Mouse (Mus musculus): Measurements from ENCODE around the gene Dlgap3.

Dlgap3 gene

GRCm38 (mm10) chr4:127168914-127169345, at the start of gene Dlgap3:
Gene Dlgap3 (plus strand): TSS chr4:127169204.
- DNase-seq: peak; percentile 23 to 55

DNA sequence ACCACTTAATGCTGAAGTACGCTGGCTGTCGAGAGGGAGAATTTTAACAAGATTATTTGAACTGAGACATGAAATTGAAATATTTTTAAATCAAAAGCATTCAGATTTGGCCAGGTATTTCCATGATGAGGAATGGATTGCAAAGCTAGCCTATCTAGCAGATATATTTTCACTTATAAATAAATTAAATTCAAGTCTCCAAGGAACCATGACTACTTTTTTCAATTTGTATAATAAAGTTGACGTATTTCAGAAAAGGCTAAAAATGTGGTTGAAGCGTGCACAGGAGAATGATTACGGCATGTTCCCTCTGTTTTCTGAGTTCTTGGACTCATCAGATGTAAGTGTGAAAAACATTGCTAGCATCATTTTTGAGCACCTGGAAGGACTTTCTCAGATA, 45.6 kb upstream of the Dlgap3 start, which contains the start of gene Tmem35b:
Tmem35b (plus strand) TSS at position 301 of the 400 bp plus-strand sequence.
- DNase-seq: no peak

- DNase-seq: no peak
These were observed 44.7 kb upstream of the Dlgap3 start for GRCm38 (mm10) chr4:127124331-127124730.

DNA sequence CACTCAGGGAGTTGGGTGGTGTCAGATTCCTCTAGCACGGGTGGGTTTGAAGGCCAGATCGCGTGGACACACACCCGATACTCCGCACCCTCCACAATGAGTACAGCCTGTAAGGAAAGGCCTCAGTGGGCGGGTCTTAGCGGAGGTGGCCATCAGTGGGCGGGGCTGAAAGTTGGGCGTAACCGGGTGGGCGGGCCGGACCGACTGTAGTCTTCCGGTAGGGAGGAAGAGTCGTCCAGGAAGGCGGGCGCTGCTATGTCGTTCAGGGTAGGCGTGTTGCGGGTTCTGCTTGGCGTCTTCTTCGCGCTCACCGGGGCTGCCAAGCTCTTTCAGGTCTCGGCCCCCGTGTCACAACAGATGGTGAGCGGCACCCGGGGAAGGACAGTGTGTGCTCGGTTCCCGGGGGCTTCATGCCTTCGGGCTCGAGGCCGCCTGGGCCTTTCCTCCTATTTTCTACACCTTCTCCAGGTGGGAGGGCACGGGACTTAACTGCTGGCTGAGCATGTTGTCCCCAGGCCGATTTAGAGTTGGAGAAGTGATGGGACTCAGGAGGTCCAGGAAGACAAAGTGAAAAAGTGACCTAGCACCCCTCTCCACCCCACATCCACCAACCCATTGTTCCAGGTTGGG, 43.1 kb upstream of the Dlgap3 start:
- peak; percentile 89 to 93 for DNase-seq

DNA sequence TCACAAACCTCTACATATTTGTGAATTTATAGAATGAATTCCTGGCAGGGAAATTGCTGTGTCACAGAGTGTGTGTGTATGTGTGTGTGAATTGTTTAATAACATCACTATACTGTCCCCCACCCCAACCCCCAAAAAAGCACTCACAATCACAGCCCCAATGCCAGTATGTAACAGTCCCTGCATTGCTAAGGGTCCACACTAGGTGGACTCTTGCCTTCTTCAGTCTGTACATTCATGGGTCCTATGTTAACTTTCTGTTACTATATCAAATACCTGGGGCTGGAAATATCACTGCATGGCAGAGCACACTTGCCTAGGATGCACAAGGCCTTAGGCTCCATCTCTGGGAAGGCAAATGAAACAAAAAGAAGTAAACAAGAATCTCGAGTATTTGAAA, 34.3 kb upstream of the Dlgap3 start:
- DNase-seq: no peak

DNA sequence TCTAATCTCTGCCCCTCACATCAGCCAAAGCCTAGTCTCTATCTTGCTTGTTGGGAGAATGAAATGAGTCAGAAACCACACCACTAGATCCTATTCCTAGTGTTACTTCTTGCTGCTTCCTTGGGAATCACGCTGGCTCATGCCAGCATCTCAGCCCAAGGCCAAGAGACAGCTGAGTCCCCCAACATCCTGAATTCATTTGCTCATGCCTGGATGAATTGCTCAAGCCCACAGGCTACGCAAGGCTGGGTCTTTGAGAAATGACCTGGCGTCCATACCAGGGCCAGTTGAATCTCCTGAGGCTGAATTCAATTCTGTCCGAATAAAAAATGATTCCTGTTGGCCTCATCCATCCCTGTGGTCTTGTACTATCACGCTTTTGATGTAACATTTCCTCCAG, 31.4 kb upstream of the Dlgap3 start:
- no peak for DNase-seq

DNA sequence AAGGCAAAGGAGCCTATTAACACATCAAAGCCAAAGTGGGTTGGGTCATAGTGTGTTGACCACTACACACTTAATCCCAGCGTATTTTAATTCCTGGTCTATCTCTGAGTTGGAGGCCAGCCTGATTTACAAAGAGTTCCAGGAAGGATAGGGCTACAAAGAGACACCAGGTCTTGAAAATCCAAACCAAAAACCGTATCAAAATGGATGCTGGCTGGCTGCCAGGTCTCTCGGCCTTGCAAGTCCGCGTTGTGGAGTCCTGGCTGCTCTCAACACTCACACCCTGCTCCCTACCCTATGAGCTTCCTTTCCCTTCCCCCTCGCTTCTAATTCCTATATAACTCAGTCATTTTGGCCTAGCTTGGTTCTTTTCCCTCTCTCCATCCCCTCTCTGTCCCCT, 30.5 kb upstream of the Dlgap3 start:
- no peak for DNase-seq

DNA sequence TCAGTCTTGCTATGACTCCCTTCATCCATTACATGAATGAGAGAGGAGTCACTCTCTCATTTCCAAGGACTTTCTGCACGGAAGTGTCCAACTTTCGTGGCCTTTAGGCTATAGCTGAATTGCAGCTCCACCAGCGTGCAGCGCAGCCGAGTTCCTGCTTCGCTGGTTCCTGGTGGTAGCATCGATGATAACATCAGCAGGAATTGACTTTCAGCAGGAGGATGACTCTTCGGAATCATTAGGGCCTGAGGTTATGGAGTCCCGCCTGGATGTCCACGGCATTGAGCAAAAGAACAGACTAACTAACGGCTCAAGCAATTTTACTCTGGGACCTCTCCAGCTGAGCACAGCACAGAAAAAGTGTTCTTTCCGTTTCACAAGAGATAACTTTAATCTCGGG, 19.0 kb upstream of the Dlgap3 start:
- DNase-seq: no peak

- no peak for DNase-seq
These were observed 15.7 kb upstream of the Dlgap3 start for GRCm38 (mm10) chr4:127153345-127153744.

DNA sequence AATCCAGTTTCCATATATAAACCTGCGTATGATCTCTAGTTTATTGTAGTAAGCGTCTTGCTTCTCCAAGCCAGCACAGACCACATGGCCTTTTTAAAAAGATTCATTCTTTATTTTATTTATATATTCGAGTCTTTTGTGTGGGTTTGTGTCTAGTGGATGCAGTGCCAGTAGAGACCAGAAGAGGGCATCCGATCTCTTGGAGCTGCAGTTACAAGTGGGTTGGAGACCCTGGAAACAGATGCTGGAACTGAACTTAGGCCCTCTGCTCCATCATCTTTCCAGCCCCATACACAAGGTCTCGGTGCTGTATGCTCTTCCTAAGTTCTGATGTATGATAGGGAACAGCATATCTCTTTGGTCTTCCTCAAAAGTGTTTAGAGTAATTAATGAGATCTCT, 13.2 kb upstream of the Dlgap3 start:
- DNase-seq: no peak

GRCm38 (mm10) chr4:127157746-127158145, 11.3 kb upstream of the Dlgap3 start:
- no peak for DNase-seq

DNA sequence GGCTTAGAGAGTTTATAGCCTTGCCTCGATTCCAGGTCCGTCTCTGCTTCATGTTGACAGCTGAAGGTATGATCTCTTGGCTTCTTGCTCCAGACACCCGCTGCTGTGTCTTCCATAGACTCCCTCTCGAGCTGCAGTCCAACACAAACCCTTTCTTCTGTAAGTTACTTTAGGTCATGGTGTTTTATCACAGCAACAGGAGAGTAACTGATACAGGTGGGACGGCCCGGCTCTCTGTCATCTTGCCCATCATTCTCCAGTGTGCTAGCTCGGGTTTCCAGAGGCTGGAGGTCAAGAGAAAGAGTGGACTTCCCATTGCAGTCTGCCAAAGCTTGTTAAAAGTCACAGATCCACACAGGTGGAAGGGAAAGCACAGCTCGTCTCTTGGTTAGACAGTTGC, 5.1 kb upstream of the Dlgap3 start:
- DNase-seq: no peak

DNA sequence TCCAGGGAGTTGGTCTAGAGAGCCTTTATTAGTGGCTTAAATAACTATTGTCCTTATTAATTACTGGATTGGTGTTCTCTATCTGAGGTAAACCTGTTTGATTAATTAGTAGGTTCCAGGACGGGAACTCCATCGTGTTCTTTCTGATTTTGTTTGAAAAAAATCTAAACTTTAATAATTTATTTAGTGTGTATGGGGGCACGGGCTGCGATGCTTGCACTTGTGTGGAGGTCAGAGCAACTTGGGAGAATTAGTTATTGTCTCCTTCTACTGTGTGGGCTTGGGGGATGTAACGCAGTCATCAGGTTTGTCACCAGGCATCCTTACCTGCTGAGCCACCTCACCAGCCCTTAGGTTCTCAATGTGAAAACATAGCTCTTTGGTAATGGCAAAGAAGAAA, 1.9 kb upstream of the Dlgap3 start:
- DNase-seq: no peak

GRCm38 (mm10) chr4:127167731-127168130, 1.3 kb upstream of the Dlgap3 start:
- no peak for DNase-seq

- peak; percentile 36 for DNase-seq
These were observed 642 bp upstream of the Dlgap3 start for GRCm38 (mm10) chr4:127168211-127168913.

GRCm38 (mm10) chr4:127169346-127170221, 580 bp downstream of the Dlgap3 start:
- no peak for DNase-seq

GRCm38 (mm10) chr4:127170866-127171265, 1.9 kb downstream of the Dlgap3 start:
- no peak for DNase-seq

DNA sequence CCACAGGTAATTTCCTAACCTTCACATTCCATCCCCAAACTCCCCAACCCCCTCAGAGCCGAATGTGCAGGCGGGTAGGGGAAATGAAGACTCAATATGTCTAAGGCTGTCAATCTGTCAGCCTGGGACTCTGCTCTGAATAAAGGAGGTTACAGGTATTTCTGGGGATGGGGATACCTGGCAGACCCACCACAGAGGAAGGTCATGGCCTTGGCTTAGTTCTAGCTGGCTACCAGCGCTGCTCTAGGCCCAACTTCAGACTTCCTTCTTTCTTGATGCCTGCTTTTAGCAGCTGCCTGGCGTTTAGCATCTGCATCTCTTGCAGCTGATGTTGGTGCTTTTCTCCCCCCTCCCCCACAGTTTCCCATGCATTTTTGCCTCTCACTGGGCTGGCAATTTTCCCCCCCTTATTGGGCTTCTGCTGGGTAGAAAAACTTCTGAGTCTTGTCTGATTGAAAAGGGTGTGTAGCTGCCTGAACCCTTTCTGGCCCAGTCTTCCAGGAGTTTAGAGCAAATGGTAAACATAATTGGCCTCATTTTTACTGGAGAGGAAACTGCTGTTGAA, 2.4 kb downstream of the Dlgap3 start:
- no peak for DNase-seq

GRCm38 (mm10) chr4:127172119-127172518, 3.1 kb downstream of the Dlgap3 start:
- no peak for DNase-seq

DNA sequence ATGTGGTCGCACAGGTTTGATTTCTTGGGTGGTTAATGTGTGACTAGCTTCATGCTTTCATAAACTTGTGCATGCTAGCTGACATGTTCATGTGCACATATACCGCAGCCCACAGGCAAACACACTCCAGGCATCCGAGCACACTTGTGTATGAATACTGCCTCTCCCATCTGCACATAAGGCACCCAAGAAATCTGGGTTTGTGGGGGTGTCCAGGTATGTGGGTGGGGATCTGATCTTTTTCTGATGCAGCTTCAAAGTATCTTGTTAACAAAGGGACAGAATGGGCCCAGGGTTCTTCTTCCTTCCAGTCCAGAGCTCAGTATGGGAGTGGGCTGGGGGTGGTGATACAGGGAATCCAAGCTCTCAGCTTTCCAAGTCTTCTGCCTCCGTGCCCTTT, 3.6 kb downstream of the Dlgap3 start:
- DNase-seq: no peak

- peak; percentile 61 to 77 for DNase-seq
These were observed 4.5 kb downstream of the Dlgap3 start for GRCm38 (mm10) chr4:127173461-127173860.

DNA sequence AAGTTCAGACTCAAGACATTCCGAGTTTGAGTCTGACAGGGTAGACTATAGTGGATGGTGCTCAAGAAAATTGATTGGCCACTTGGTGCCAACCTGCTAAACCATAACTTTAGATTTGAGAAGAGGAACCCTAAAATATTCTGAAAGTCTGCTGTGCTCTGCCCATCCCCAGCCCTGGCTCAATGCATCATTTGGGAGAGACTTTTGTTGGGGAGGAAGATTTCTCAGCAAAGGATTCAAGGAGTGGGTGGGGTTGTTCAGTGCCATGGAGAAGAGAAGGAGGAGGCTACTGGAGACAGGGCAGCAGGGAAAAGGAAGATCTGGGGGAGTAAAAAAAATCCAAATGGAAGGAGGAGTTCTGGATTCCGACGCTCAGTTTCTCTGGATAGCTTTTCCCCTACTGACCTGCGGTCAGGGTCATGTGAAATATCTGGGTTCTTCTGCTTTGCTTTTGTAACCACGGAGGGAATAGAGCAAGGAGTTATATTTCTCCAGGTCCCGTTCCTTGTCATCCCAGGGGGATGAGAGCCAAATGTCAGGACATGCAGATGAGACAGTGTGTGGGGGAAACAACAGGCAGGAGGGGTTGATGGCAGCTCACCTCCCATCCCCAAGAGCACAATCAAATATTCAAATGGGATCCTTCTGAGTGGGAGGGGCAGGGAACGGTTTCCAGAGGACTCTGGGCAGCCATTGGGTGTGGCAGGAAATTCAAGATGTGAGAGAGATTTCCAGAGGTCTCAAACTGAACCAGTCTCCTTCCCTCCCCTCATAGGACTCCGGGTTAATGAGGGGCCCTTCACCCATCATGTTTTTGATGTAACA, 5.3 kb downstream of the Dlgap3 start:
- DNase-seq: no peak
